Mouse (Mus musculus) lung, embryonic 15.5 days (tissue): ENCODE data around the gene Epdr1. TPM values are rescaled to one million over a fixed set of nuclear protein-coding genes. Genes with fewer than 3 reads are reported as not detected.
A peak's percentile ranks its signal among the peaks of the same experiment; 100 is the strongest.

Source experiments
- ATAC-seq: fragments of 200-750 bp; cut with Nextera tagmentation; 2 replicates; pipeline ENCODE4 v1.8.0; 2017; ENCODE audit warnings: moderate number of reproducible peaks, borderline replicate concordance; ENCODE audit not compliant: low FRiP score, low TSS enrichment; ENCODE audit errors: extremely low read depth
- H3K27ac ChIP-seq: fragments of 300-500 bp; sonication (generic); 2 replicates; pipeline ENCODE4 v1.5.1; 2015; ENCODE audit warnings: moderate library complexity, mild to moderate bottlenecking, inconsistent platforms
- H3K27me3 ChIP-seq: fragments of 300-500 bp; sonication (generic); 2 replicates; pipeline ENCODE4 v1.6.1; 2015; ENCODE audit warnings: inconsistent platforms
- H3K36me3 ChIP-seq: fragments of 300-500 bp; sonication (generic); 2 replicates; pipeline ENCODE4 v1.6.1; 2015; ENCODE audit warnings: inconsistent platforms
- H3K4me1 ChIP-seq: fragments of 300-500 bp; sonication (generic); 2 replicates; pipeline ENCODE4 v1.6.1; 2015; ENCODE audit warnings: inconsistent platforms
- H3K4me2 ChIP-seq: fragments of 300-500 bp; sonication (generic); 2 replicates; pipeline ENCODE4 v1.6.1; 2015; ENCODE audit warnings: inconsistent platforms, mild to moderate bottlenecking, moderate library complexity
- H3K4me3 ChIP-seq: fragments of 300-500 bp; sonication (generic); 2 replicates; pipeline ENCODE4 v1.5.1; 2015; ENCODE audit warnings: mild to moderate bottlenecking, inconsistent platforms
- H3K9ac ChIP-seq: fragments of 300-500 bp; sonication (generic); 2 replicates; pipeline ENCODE4 v1.6.1; 2015; ENCODE audit warnings: inconsistent platforms
- H3K9me3 ChIP-seq: fragments of 300-500 bp; sonication (generic); 2 replicates; pipeline ENCODE4 v1.6.1; 2016; ENCODE audit warnings: inconsistent platforms
- WGBS: fragments of 180-500 bp; shearing (Covaris S2); methylation state at CpG from one replicate; pipeline ENCODE4 v1.1.7; 2015; 5-methylcytosine and 5-hydroxymethylcytosine counted together
- polyA plus RNA-seq: library from polyadenylated mRNA; unstranded; fragments of >200 nt; fragmentation: Nextera tagmentation; extraction: Ambion mirVana; gene quantifications from 2 replicates; pipeline ENCODE4 v1.2.1, GENCODE M21; 2015

Gene Epdr1
- polyA plus RNA-seq: 24.5 and 25.1 TPM in 2 replicates

DNA sequence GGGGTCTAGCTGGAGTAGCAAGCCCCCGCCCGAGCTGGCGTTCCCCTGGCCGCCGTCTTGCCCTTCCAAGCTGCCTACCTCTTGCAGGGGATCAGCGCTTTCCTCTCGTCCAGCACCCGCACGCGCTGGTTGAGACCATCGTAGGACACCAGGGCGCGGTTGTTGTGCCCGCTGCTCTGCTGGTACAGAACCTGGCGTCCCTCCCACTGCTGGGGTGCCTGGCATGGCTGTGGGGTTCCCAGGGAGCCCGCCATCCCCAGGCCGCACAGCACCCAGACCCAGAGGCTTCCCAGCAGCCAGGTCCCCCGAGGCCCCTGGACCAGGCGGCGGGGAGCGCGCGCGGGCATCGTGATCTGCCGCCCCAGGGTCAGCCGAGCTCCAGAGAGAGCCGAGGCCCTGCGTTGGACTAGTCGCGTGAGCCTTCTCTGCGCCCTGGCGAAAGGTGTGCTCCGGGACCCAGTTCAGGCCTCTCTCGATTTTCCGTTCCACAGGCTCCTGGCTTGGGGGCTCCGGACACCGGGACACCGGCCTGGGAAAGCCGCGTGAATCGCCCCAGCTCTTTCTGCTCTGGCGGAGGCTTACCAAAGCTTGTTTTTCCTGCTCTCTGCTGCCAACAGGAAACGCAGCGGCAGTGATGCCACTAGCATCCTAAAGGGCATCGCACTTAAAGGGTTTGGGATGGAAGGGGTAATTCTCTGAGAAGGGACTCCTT, at the start of gene Epdr1:
TSS of gene Epdr1 (minus strand) at position 712 of the 712 bp plus-strand sequence.
- 1% methylated on average over 46 of the region's 46 CpGs for WGBS
- Histone ChIP-seq H3K27me3 (peaks cover 9% of the 10 kb centered on the region; the same call in 1 of the 2 replicates), H3K4me2 (peak within 1 kb of the TSS; percentile 98), H3K9ac (peak within 1 kb of the TSS; percentile 82), H3K9me3 (no peaks in the 10 kb centered on the region), H3K4me1 (peaks cover 12% of the 10 kb centered on the region; the same call in 1 of the 2 replicates), H3K36me3 (no peaks in the 10 kb centered on the region), H3K27ac (no peak within 1 kb of the TSS), H3K4me3 (peak within 1 kb of the TSS; percentile 67)
- ATAC-seq: peak; percentile 80

GRCm38 (mm10) chr13:19668355-19669140, 48.8 kb upstream of the Epdr1 start:
- Histone ChIP-seq H3K36me3 (no peaks in the 10 kb centered on the region), H3K27ac (no peak overlapping the region), H3K27me3 (no peaks in the 10 kb centered on the region), H3K9ac (no peak overlapping the region), H3K9me3 (no peaks in the 10 kb centered on the region), H3K4me2 (no peak overlapping the region), H3K4me3 (no peak overlapping the region), H3K4me1 (no peaks in the 10 kb centered on the region)
- WGBS: 78% methylated on average over 4 of the region's 4 CpGs
- ATAC-seq: no peak

- Histone ChIP-seq H3K9ac (no peak overlapping the region), H3K4me1 (no peaks in the 10 kb centered on the region), H3K9me3 (no peaks in the 10 kb centered on the region), H3K4me2 (no peak overlapping the region), H3K27me3 (no peaks in the 10 kb centered on the region), H3K27ac (no peak overlapping the region), H3K4me3 (no peak overlapping the region), H3K36me3 (no peaks in the 10 kb centered on the region)
- WGBS: 79% methylated on average over 2 of the region's 2 CpGs
- no peak for ATAC-seq
Measured at GRCm38 (mm10) chr13:19652405-19652804, 32.7 kb upstream of the Epdr1 start.

GRCm38 (mm10) chr13:19649824-19650223, 30.1 kb upstream of the Epdr1 start:
- Histone ChIP-seq H3K4me2 (no peak overlapping the region), H3K27ac (no peak overlapping the region), H3K4me3 (no peak overlapping the region), H3K27me3 (no peaks in the 10 kb centered on the region), H3K9me3 (no peaks in the 10 kb centered on the region), H3K4me1 (no peaks in the 10 kb centered on the region), H3K36me3 (no peaks in the 10 kb centered on the region), H3K9ac (no peak overlapping the region)
- WGBS: 97% methylated on average over 2 of the region's 2 CpGs
- no peak for ATAC-seq

DNA sequence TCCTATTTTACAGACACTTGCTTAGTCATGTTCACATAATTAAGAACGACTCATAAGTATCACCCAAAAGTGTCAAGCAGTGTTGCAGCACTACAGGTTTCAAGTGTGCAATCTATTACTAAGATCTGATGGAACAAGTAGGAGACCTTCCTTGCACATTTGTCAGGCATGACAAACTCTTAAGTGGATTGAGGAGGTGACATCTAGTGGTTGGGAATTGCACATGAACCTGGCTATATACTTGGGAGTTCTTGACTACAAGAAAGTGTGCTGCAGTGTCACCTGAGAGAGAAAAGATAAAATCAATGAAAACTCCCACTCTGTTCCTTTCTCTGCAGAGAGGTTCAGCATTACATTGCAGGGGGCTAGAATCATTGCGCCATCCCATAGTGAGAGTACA, 24.5 kb upstream of the Epdr1 start:
- H3K4me3 ChIP-seq: no peak overlapping the region
- no peaks in the 10 kb centered on the region for H3K9me3 ChIP-seq
- WGBS: 69% methylated on average over 2 of the region's 2 CpGs
- no peaks in the 10 kb centered on the region for H3K27me3 ChIP-seq
- H3K36me3 ChIP-seq: no peaks in the 10 kb centered on the region
- no peak overlapping the region for H3K9ac ChIP-seq
- H3K4me2 ChIP-seq: no peak overlapping the region
- no peak for ATAC-seq
- no peak overlapping the region for H3K27ac ChIP-seq
- no peaks in the 10 kb centered on the region for H3K4me1 ChIP-seq

GRCm38 (mm10) chr13:19643519-19643918, 23.8 kb upstream of the Epdr1 start:
- Histone ChIP-seq H3K27ac (no peak overlapping the region), H3K9ac (no peak overlapping the region), H3K4me1 (no peaks in the 10 kb centered on the region), H3K4me2 (no peak overlapping the region), H3K27me3 (no peaks in the 10 kb centered on the region), H3K9me3 (no peaks in the 10 kb centered on the region), H3K36me3 (no peaks in the 10 kb centered on the region), H3K4me3 (no peak overlapping the region)
- WGBS: 46% methylated on average over 1 of the region's 1 CpGs
- no peak for ATAC-seq

DNA sequence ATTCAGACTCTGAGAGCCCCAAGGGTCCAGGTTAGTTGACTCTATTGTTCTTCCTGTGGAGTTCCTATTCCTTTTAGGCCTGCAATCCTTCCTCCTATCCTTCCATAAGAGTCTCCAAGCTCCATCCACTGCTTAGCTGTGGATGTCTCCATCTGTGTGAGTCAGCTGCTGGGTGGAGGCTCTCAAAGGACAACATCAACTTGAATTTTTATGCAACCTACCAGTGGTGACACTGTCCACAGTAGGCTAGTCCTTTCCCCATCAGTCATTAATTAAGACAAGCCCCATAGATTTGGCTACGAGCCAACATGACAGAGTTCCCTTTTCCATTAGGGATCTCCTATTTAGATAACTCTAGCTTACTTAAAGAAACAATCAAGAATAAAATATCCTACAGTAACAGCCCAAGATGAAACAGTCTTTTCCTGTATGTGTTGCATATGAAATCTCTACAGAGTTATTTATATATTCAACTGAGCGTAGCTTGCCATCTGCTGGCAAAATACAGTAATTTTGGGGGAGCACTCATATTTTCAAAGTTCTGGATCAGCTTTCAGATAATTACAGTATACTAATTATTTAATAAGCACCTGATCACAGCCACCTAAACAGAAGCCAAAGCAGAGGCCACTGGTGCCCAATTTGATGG, 20.6 kb upstream of the Epdr1 start:
- no peak; the same call in 1 of the 2 replicates for ATAC-seq
- no peaks in the 10 kb centered on the region for H3K36me3 ChIP-seq
- H3K27me3 ChIP-seq: no peaks in the 10 kb centered on the region
- WGBS: 64% methylated on average over 2 of the region's 2 CpGs
- no peak overlapping the region for H3K9ac ChIP-seq
- no peaks in the 10 kb centered on the region for H3K4me1 ChIP-seq
- H3K9me3 ChIP-seq: no peaks in the 10 kb centered on the region
- no peak overlapping the region for H3K4me3 ChIP-seq
- H3K4me2 ChIP-seq: no peak overlapping the region
- no peak overlapping the region for H3K27ac ChIP-seq

DNA sequence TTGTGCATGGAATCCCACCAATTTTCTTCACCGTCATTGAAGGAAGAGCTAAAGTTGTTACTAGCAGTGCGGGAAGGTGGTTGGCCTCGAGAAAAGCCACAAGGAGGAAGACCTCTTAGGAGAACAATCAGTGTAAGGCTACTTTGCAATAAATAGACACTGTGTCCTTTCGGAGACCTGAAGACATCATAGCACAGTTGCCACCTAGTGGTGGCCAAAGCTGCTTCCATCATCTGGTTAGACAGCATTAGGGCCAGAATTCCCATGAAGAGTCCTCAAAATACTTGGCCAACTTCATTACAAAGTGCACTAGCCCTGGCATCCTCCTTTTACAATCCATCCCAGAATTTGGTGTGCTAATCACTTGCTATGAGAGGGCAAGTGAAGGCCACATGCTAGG, 16.4 kb upstream of the Epdr1 start:
- Histone ChIP-seq H3K36me3 (no peaks in the 10 kb centered on the region), H3K27ac (no peak overlapping the region), H3K4me3 (no peak overlapping the region), H3K4me2 (no peak overlapping the region), H3K4me1 (no peaks in the 10 kb centered on the region), H3K9ac (no peak overlapping the region), H3K27me3 (no peaks in the 10 kb centered on the region), H3K9me3 (no peaks in the 10 kb centered on the region)
- ATAC-seq: no peak
- 60% methylated on average over 4 of the region's 4 CpGs for WGBS

GRCm38 (mm10) chr13:19630768-19631709, 11.3 kb upstream of the Epdr1 start:
- H3K9ac ChIP-seq: no peak overlapping the region
- no peak overlapping the region for H3K27ac ChIP-seq
- ATAC-seq: no peak
- H3K27me3 ChIP-seq: no peaks in the 10 kb centered on the region
- no peaks in the 10 kb centered on the region for H3K4me1 ChIP-seq
- no peaks in the 10 kb centered on the region for H3K9me3 ChIP-seq
- no peaks in the 10 kb centered on the region for H3K36me3 ChIP-seq
- WGBS: 91% methylated on average over 5 of the region's 5 CpGs
- no peak overlapping the region for H3K4me2 ChIP-seq
- no peak overlapping the region for H3K4me3 ChIP-seq

DNA sequence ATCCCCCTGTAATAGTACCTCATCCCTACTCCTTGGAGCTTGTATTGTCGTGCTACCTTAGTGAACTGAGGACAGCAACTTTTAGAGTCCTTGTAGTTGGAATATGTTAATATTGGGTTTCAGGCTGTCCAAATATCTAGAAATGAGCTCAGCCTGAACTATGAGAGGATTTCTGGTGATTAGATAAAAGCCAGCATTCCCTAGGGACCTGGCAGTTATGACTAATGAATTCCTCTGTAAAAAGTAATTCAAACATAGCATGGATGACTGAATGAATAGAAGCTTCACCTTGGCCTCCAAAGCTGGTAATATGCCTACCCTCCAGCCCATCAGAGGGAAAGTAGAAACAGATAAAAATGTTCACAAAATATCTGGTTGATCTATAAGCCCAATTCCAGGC, 6.7 kb upstream of the Epdr1 start:
- Histone ChIP-seq H3K4me1 (peaks cover 12% of the 10 kb centered on the region; the same call in 1 of the 2 replicates), H3K36me3 (no peaks in the 10 kb centered on the region), H3K27ac (no peak overlapping the region), H3K9me3 (no peaks in the 10 kb centered on the region), H3K27me3 (peaks cover 12% of the 10 kb centered on the region), H3K4me3 (no peak overlapping the region), H3K4me2 (no peak overlapping the region), H3K9ac (no peak overlapping the region)
- 58% methylated on average over 1 of the region's 1 CpGs for WGBS
- ATAC-seq: no peak

GRCm38 (mm10) chr13:19624632-19625320, 5.0 kb upstream of the Epdr1 start:
- no peaks in the 10 kb centered on the region for H3K36me3 ChIP-seq
- H3K9ac ChIP-seq: no peak overlapping the region
- no peaks in the 10 kb centered on the region for H3K9me3 ChIP-seq
- WGBS: 76% methylated on average over 11 of the region's 11 CpGs
- peaks cover 12% of the 10 kb centered on the region; the same call in 1 of the 2 replicates for H3K4me1 ChIP-seq
- H3K27me3 ChIP-seq: peaks cover 12% of the 10 kb centered on the region
- H3K27ac ChIP-seq: no peak overlapping the region
- no peak for ATAC-seq
- H3K4me2 ChIP-seq: no peak overlapping the region
- H3K4me3 ChIP-seq: no peak overlapping the region
